9 mouse cellular contexts compared by ENCODE assay signal in the genomic region with DNA sequence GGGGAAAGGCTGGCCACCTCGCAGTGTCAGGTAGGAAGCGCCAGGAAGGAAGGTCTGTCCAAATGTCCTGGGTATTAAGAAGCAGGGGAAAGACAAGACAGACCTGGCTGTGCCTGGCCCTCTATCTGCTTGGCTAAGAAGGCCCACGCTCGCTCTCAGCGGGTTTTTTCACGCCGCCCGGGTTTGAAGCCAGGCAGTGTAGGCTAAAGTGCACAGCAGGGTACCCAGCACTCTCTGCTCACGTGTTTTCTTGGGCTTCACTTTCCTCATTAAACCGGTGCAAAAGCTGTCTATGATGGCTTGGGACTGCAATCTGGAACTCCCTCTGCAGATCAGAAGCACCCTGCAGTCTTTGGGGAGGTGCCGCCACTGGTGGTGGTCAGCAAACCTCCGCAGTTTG. TPM values are rescaled to one million over a fixed set of nuclear protein-coding genes. Genes with fewer than 3 reads are reported as not detected.
A peak's percentile ranks its signal among the peaks of the same experiment; 100 is the strongest.
DNase-seq lines count a peak whose midpoint lies in the region; ATAC-seq lines count a peak whose summit lies in the region.
"Had no signal": no experiment of that assay in that cellular context is flagged by ENCODE, and none has a peak within 500 bp of the region (broad histone marks: within the 10 kb centered on the region; RNA-seq: fewer than 3 reads in every experiment).

No protein-coding gene starts in this region.

- peak overlapping the region; percentile 72 to 80 for H3K4me3 ChIP-seq in heart, embryonic 14.5 days (ENCODE audit: control insufficient read depth in 1 of 2, insufficient read depth in 1 of 2, low read depth in 1 of 2, low read length in 2 of 2)
- H3K4me3 ChIP-seq in hindbrain, embryonic 16.5 days (ENCODE audit: low read length) = peak overlapping the region; percentile 83
- peak overlapping the region; percentile 67 for H3K4me3 ChIP-seq in midbrain, embryonic 13.5 days (replicated peaks)

- peak overlapping the region; percentile 99 for H3K4me2 ChIP-seq in heart, embryonic 14.5 days (ENCODE audit: low read length)
- peak overlapping the region; percentile 100 for H3K4me2 ChIP-seq in hindbrain, embryonic 16.5 days (ENCODE audit: low read length)
- H3K4me2 ChIP-seq in midbrain, embryonic 13.5 days (replicated peaks) = peak overlapping the region; percentile 100

- intact Hi-C loops in heart, postnatal 10 days (cut with DNase I) = no loop called here

- DNase-seq in heart, postnatal 10 days = no peak
- DNase-seq in cerebellum, postnatal 25 days = peak; percentile 35
- DNase-seq in yolk sac, embryonic 10.5 days (ENCODE audit: low spot score) = no peak
- no peak for DNase-seq in lung, adult 18-20 months

- 18% methylated on average over 12 of the region's 12 CpGs for WGBS in heart, embryonic 14.5 days
- 13% methylated on average over 12 of the region's 12 CpGs for WGBS in hindbrain, embryonic 16.5 days
- 11% methylated on average over 12 of the region's 12 CpGs for WGBS in midbrain, embryonic 13.5 days

- peaks cover 18% of the 10 kb centered on the region for H3K27me3 ChIP-seq in heart, embryonic 14.5 days (ENCODE audit: control insufficient read depth, insufficient read depth, low read length)
- H3K27me3 ChIP-seq in hindbrain, embryonic 16.5 days (replicated peaks; ENCODE audit: control insufficient read depth, insufficient read depth, low read length) = 0 out of 2 replicates have a peak, but pooled peaks cover 7% of the 10 kb centered on the region
- peaks cover 36% of the 10 kb centered on the region for H3K27me3 ChIP-seq in midbrain, embryonic 13.5 days

- peak overlapping the region; percentile 83 for H3K9ac ChIP-seq in heart, embryonic 14.5 days (ENCODE audit: low read length)
- H3K9ac ChIP-seq in hindbrain, embryonic 16.5 days (ENCODE audit: low read depth, low read length) = no peak overlapping the region; the same call in 1 of the 2 replicates
- H3K9ac ChIP-seq in midbrain, embryonic 13.5 days (replicated peaks) = peak overlapping the region; percentile 72

- ATAC-seq in heart, embryonic 14.5 days (ENCODE audit: insufficient number of reproducible peaks, insufficient read depth, low FRiP score, low read depth) = no peak
- ATAC-seq in hindbrain, embryonic 16.5 days = peak; percentile 18; the same call in 1 of the 2 replicates
- no peak; the same call in 1 of the 2 replicates for ATAC-seq in midbrain, embryonic 13.5 days
- no peak for ATAC-seq in megakaryocyte-erythroid progenitor cell, adult 5-6 weeks (replicated peaks; ENCODE audit: low FRiP score, low TSS enrichment, poor library complexity, severe bottlenecking)

- H3K27ac ChIP-seq in heart, embryonic 14.5 days (replicated peaks in 1 of 2; ENCODE audit: control insufficient read depth in 1 of 2, insufficient read depth in 1 of 2, low read depth in 2 of 2, low read length in 2 of 2) = no peak overlapping the region
- H3K27ac ChIP-seq in hindbrain, embryonic 16.5 days (ENCODE audit: low read depth, low read length) = no peak overlapping the region
- no peak overlapping the region for H3K27ac ChIP-seq in midbrain, embryonic 13.5 days

- H3K4me1 ChIP-seq in heart, embryonic 14.5 days (ENCODE audit: control insufficient read depth in 2 of 2, insufficient read depth in 2 of 2, low read length in 2 of 2) = peaks cover 10 to 15% of the 10 kb centered on the region in 2 experiments
- H3K4me1 ChIP-seq in hindbrain, embryonic 16.5 days (ENCODE audit: control insufficient read depth, insufficient read depth, low read depth, low read length) = peaks cover 15% of the 10 kb centered on the region
- peaks cover 23% of the 10 kb centered on the region for H3K4me1 ChIP-seq in midbrain, embryonic 13.5 days (replicated peaks)

- no peaks in the 10 kb centered on the region for H3K9me3 ChIP-seq in heart, embryonic 14.5 days (ENCODE audit: control insufficient read depth, low read length)
- H3K9me3 ChIP-seq in hindbrain, embryonic 16.5 days (ENCODE audit: control insufficient read depth, low read length) = no peaks in the 10 kb centered on the region
- no peaks in the 10 kb centered on the region for H3K9me3 ChIP-seq in midbrain, embryonic 13.5 days

- H3K36me3 ChIP-seq in heart, embryonic 14.5 days (ENCODE audit: control insufficient read depth, insufficient read depth, low read length) = peaks cover 6% of the 10 kb centered on the region
- no peaks in the 10 kb centered on the region for H3K36me3 ChIP-seq in hindbrain, embryonic 16.5 days (ENCODE audit: control insufficient read depth, insufficient read depth, low read length)
- no peaks in the 10 kb centered on the region for H3K36me3 ChIP-seq in midbrain, embryonic 13.5 days

RNA-seq across cellular contexts. Expression of gene Klf15, which starts 0.6 kb away (rescaled TPM):
- 13.1 and 14.9 TPM in 2 replicates for polyA plus RNA-seq in heart, embryonic 14.5 days (2014; fragmentation: Nextera tagmentation; extraction: Ambion mirVana)
- total RNA-seq in heart, postnatal 10 days (2021) = 10 to 100 TPM; 15.6 to 38.7 TPM
- 20.9 and 25.1 TPM in 2 replicates for polyA plus RNA-seq in hindbrain, embryonic 16.5 days (2015; fragmentation: Nextera tagmentation; extraction: Ambion mirVana)
- 8.7 and 9.0 TPM in 2 replicates for polyA plus RNA-seq in midbrain, embryonic 13.5 days (2015; fragmentation: Nextera tagmentation; extraction: Ambion mirVana)
- total RNA-seq in megakaryocyte-erythroid progenitor cell, adult 5-6 weeks (2014; fragmentation: Nextera tagmentation) = not detected in 2 replicates
- not detected in 2 replicates for total RNA-seq in megakaryocyte-erythroid progenitor cell, adult 5-6 weeks (2017)

RNA-seq across cellular contexts. Expression of gene Aldh1l1, which starts 24.5 kb away (rescaled TPM):
- 0.59 and 1.1 TPM in 2 replicates for polyA plus RNA-seq in heart, embryonic 14.5 days (2014; fragmentation: Nextera tagmentation; extraction: Ambion mirVana)
- total RNA-seq in heart, postnatal 10 days (2021) = 1 to 10 TPM; 1.0 to 2.2 TPM
- 89.0 and 101 TPM in 2 replicates for polyA plus RNA-seq in hindbrain, embryonic 16.5 days (2015; fragmentation: Nextera tagmentation; extraction: Ambion mirVana)
- 28.3 and 30.8 TPM in 2 replicates for polyA plus RNA-seq in midbrain, embryonic 13.5 days (2015; fragmentation: Nextera tagmentation; extraction: Ambion mirVana)
- total RNA-seq in megakaryocyte-erythroid progenitor cell, adult 5-6 weeks (2014; fragmentation: Nextera tagmentation) = 3.2 and 4.1 TPM in 2 replicates
- total RNA-seq in megakaryocyte-erythroid progenitor cell, adult 5-6 weeks (2017) = 4.3 and 5.3 TPM in 2 replicates

RNA-seq across cellular contexts. Expression of gene Cfap100, which starts 33.2 kb away (rescaled TPM):
- 0.24 and 0.30 TPM in 2 replicates for polyA plus RNA-seq in heart, embryonic 14.5 days (2014; fragmentation: Nextera tagmentation; extraction: Ambion mirVana)
- under 1 TPM in 1 of 2 experiments, not detected in 1; 0.41 TPM for total RNA-seq in heart, postnatal 10 days (2021)
- polyA plus RNA-seq in hindbrain, embryonic 16.5 days (2015; fragmentation: Nextera tagmentation; extraction: Ambion mirVana) = 7.5 and 10.3 TPM in 2 replicates
- polyA plus RNA-seq in midbrain, embryonic 13.5 days (2015; fragmentation: Nextera tagmentation; extraction: Ambion mirVana) = 6.7 and 8.4 TPM in 2 replicates
- not detected in 2 replicates for total RNA-seq in megakaryocyte-erythroid progenitor cell, adult 5-6 weeks (2014; fragmentation: Nextera tagmentation)
- not detected in 2 replicates for total RNA-seq in megakaryocyte-erythroid progenitor cell, adult 5-6 weeks (2017)
- polyA plus RNA-seq: spleen, adult 2 months had no signal

Comparison
In these comparisons a context has a peak if more than half of its experiments do, and no peak if none do; other contexts are left out.
1. DNase-seq: peak in cerebellum, postnatal 25 days (2 of 2); none in heart, postnatal 10 days (0 of 2), yolk sac, embryonic 10.5 days (single experiment) and lung, adult 18-20 months (0 of 2).
2. RNA of gene Aldh1l1, which starts 24.5 kb away (polyA plus RNA-seq): 89.0 to 101 TPM in hindbrain, embryonic 16.5 days and 28.3 to 30.8 TPM in midbrain, embryonic 13.5 days; 0.59 to 1.1 TPM in heart, embryonic 14.5 days; every median in the first group is over 10 times any median in the second.
3. Peak in every context shown above with its lines, with median percentiles within 50 percentile points of each other: H3K4me2 ChIP-seq and H3K4me3 ChIP-seq.